Mouse (Mus musculus): Measurements from ENCODE around the gene Fbxo21. TPM values are rescaled to one million over a fixed set of nuclear protein-coding genes. Genes with fewer than 3 reads are reported as not detected.

The Fbxo21 gene
- polyA plus RNA-seq, 1 experiment from 2014 or later = 51.0 TPM

GRCm38 (mm10) chr5:118043761-118044160 lies 67.2 kb downstream of the Fbxo21 start:
- Histone ChIP-seq H3K27ac (ENCODE audit: low read length) (no peak overlapping the region), H3K9me3 (ENCODE audit: control insufficient read depth, low read length) (no peaks in the 10 kb centered on the region), H3K9ac (ENCODE audit: low read depth, low read length) (no peak overlapping the region), H3K4me3 (ENCODE audit: low read length) (no peak overlapping the region), H3K4me1 (ENCODE audit: control insufficient read depth, insufficient read depth, low read length) (no peaks in the 10 kb centered on the region), H3K36me3 (ENCODE audit: control insufficient read depth, insufficient read depth, low read length) (no peaks in the 10 kb centered on the region), H3K4me2 (ENCODE audit: low read depth, low read length) (no peak overlapping the region), H3K27me3 (replicated peaks; ENCODE audit: control insufficient read depth, insufficient read depth, low read length) (no peaks in the 10 kb centered on the region)
- 81% methylated on average over 4 of the region's 4 CpGs for WGBS
- no peak for ATAC-seq

GRCm38 (mm10) chr5:118044907-118045306 lies 68.4 kb downstream of the Fbxo21 start:
- H3K4me1 ChIP-seq (ENCODE audit: control insufficient read depth, insufficient read depth, low read length) = no peaks in the 10 kb centered on the region
- no peak overlapping the region for H3K4me2 ChIP-seq (ENCODE audit: low read depth, low read length)
- no peak overlapping the region for H3K27ac ChIP-seq (ENCODE audit: low read length)
- H3K9me3 ChIP-seq (ENCODE audit: control insufficient read depth, low read length) = no peaks in the 10 kb centered on the region
- 85% methylated on average over 6 of the region's 6 CpGs for WGBS
- H3K27me3 ChIP-seq (replicated peaks; ENCODE audit: control insufficient read depth, insufficient read depth, low read length) = no peaks in the 10 kb centered on the region
- no peak overlapping the region for H3K9ac ChIP-seq (ENCODE audit: low read depth, low read length)
- H3K4me3 ChIP-seq (ENCODE audit: low read length) = no peak overlapping the region
- no peaks in the 10 kb centered on the region for H3K36me3 ChIP-seq (ENCODE audit: control insufficient read depth, insufficient read depth, low read length)
- ATAC-seq = no peak

- H3K4me3 ChIP-seq (ENCODE audit: low read length) = no peak overlapping the region
- H3K36me3 ChIP-seq (ENCODE audit: control insufficient read depth, insufficient read depth, low read length) = no peaks in the 10 kb centered on the region
- H3K9ac ChIP-seq (ENCODE audit: low read depth, low read length) = no peak overlapping the region
- H3K4me2 ChIP-seq (ENCODE audit: low read depth, low read length) = no peak overlapping the region
- ATAC-seq = no peak
- H3K9me3 ChIP-seq (ENCODE audit: control insufficient read depth, low read length) = no peaks in the 10 kb centered on the region
- H3K4me1 ChIP-seq (ENCODE audit: control insufficient read depth, insufficient read depth, low read length) = no peaks in the 10 kb centered on the region
- WGBS = 86% methylated on average over 9 of the region's 9 CpGs
- H3K27ac ChIP-seq (ENCODE audit: low read length) = no peak overlapping the region
- H3K27me3 ChIP-seq (replicated peaks; ENCODE audit: control insufficient read depth, insufficient read depth, low read length) = no peaks in the 10 kb centered on the region
Observed at GRCm38 (mm10) chr5:118045385-118045784, 68.9 kb downstream of the Fbxo21 start.

- H3K36me3 ChIP-seq (ENCODE audit: control insufficient read depth, insufficient read depth, low read length) = no peaks in the 10 kb centered on the region
- no peak overlapping the region for H3K4me2 ChIP-seq (ENCODE audit: low read depth, low read length)
- H3K9ac ChIP-seq (ENCODE audit: low read depth, low read length) = no peak overlapping the region
- 88% methylated on average over 14 of the region's 14 CpGs for WGBS
- H3K4me3 ChIP-seq (ENCODE audit: low read length) = no peak overlapping the region
- no peak overlapping the region for H3K27ac ChIP-seq (ENCODE audit: low read length)
- no peak for ATAC-seq
- no peaks in the 10 kb centered on the region for H3K4me1 ChIP-seq (ENCODE audit: control insufficient read depth, insufficient read depth, low read length)
- H3K27me3 ChIP-seq (replicated peaks; ENCODE audit: control insufficient read depth, insufficient read depth, low read length) = no peaks in the 10 kb centered on the region
- no peaks in the 10 kb centered on the region for H3K9me3 ChIP-seq (ENCODE audit: control insufficient read depth, low read length)
Observed at GRCm38 (mm10) chr5:118047091-118047757, 70.7 kb downstream of the Fbxo21 start.

GRCm38 (mm10) chr5:118048412-118048811 lies 71.9 kb downstream of the Fbxo21 start:
- ATAC-seq = no peak
- no peak overlapping the region for H3K9ac ChIP-seq (ENCODE audit: low read depth, low read length)
- H3K27ac ChIP-seq (ENCODE audit: low read length) = no peak overlapping the region
- H3K4me2 ChIP-seq (ENCODE audit: low read depth, low read length) = no peak overlapping the region
- 80% methylated on average over 4 of the region's 4 CpGs for WGBS
- H3K36me3 ChIP-seq (ENCODE audit: control insufficient read depth, insufficient read depth, low read length) = no peaks in the 10 kb centered on the region
- H3K4me1 ChIP-seq (ENCODE audit: control insufficient read depth, insufficient read depth, low read length) = no peaks in the 10 kb centered on the region
- H3K4me3 ChIP-seq (ENCODE audit: low read length) = no peak overlapping the region
- no peaks in the 10 kb centered on the region for H3K27me3 ChIP-seq (replicated peaks; ENCODE audit: control insufficient read depth, insufficient read depth, low read length)
- H3K9me3 ChIP-seq (ENCODE audit: control insufficient read depth, low read length) = no peaks in the 10 kb centered on the region

DNA sequence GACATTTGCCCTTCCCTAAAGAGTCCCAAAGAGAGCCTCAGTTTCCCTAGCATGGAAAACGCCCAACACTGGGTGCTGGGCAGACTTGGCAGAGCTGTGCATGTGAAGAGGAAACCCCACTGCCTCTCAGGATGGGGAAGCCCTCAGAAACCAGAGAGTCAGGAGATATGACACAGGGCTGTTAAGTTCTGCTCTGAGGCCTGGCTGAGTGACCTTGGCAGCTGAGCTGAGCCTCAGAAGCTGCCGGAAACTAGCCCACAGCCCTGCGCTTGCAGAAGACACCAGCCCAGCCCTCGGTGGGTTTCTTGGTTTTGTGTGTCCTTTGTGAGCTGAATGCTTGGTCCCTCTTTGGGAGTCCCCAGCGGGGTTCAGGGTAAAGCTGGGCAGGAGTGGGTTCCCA lies 72.4 kb downstream of the Fbxo21 start:
- no peak overlapping the region for H3K9ac ChIP-seq (ENCODE audit: low read depth, low read length)
- H3K4me3 ChIP-seq (ENCODE audit: low read length) = no peak overlapping the region
- H3K27ac ChIP-seq (ENCODE audit: low read length) = no peak overlapping the region
- no peaks in the 10 kb centered on the region for H3K4me1 ChIP-seq (ENCODE audit: control insufficient read depth, insufficient read depth, low read length)
- WGBS = 80% methylated on average over 5 of the region's 5 CpGs
- no peak overlapping the region for H3K4me2 ChIP-seq (ENCODE audit: low read depth, low read length)
- H3K27me3 ChIP-seq (replicated peaks; ENCODE audit: control insufficient read depth, insufficient read depth, low read length) = no peaks in the 10 kb centered on the region
- no peaks in the 10 kb centered on the region for H3K9me3 ChIP-seq (ENCODE audit: control insufficient read depth, low read length)
- H3K36me3 ChIP-seq (ENCODE audit: control insufficient read depth, insufficient read depth, low read length) = no peaks in the 10 kb centered on the region
- ATAC-seq = no peak

DNA sequence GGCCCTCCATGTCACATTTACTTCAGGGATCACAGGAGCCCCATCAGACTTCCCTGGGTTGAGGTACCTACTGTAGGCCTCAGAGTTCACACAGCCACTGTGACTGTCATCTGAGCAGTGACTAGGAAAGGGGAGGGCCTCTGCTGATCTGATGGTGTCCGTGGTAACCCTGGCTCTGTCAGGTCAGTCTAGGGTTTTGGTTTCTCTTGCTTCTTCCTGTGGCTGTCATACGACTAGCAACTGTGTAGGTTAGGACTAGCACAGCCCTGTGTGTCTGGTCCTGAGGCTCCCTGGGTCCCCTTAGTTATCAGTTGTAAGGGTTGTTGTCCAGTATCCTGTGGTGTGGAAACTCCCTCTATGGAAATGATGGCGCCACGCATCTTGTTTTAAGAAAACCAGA lies 74.2 kb downstream of the Fbxo21 start:
- Histone ChIP-seq H3K27me3 (replicated peaks; ENCODE audit: control insufficient read depth, insufficient read depth, low read length) (no peaks in the 10 kb centered on the region), H3K4me2 (ENCODE audit: low read depth, low read length) (no peak overlapping the region), H3K36me3 (ENCODE audit: control insufficient read depth, insufficient read depth, low read length) (no peaks in the 10 kb centered on the region), H3K9ac (ENCODE audit: low read depth, low read length) (no peak overlapping the region), H3K27ac (ENCODE audit: low read length) (no peak overlapping the region), H3K4me1 (ENCODE audit: control insufficient read depth, insufficient read depth, low read length) (no peaks in the 10 kb centered on the region), H3K4me3 (ENCODE audit: low read length) (no peak overlapping the region), H3K9me3 (ENCODE audit: control insufficient read depth, low read length) (no peaks in the 10 kb centered on the region)
- WGBS = 68% methylated on average over 4 of the region's 4 CpGs
- ATAC-seq = no peak

DNA sequence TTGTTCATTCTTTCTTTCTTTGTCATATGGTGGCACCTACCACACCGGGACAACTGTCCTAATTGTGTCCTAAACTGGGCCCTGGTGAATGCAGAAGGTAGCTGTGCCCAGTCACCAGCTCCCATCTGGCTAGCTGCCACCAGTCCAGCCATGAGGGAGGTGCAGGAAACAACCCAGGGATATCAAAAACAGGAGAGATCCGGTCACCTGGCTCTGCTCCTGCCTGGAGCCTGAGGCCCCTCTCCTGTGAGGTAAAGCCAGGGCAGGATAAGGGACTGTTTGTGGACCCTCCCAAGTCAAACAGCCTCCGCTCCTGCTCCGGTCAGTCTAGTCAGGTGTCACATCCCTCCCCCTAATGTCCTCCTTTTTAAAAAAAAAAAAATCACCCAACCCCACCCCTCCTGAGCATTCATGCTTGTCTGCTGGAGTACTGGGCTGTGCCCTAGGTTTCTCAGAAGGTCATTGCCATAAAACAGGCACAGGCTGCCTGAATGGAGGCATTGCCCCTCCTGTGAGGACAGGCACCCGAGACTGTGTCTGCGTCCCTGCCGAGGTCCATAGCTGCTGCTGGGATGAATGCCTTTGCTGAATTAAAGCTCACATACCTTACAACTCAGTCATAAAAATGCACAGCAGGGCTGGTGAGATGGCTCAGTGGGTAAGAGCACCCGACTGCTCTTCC lies 75.6 kb downstream of the Fbxo21 start:
- H3K4me2 ChIP-seq (ENCODE audit: low read depth, low read length) = no peak overlapping the region
- no peaks in the 10 kb centered on the region for H3K4me1 ChIP-seq (ENCODE audit: control insufficient read depth, insufficient read depth, low read length)
- H3K4me3 ChIP-seq (ENCODE audit: low read length) = no peak overlapping the region
- peak; percentile 45; the same call in 1 of the 2 replicates for ATAC-seq
- H3K36me3 ChIP-seq (ENCODE audit: control insufficient read depth, insufficient read depth, low read length) = no peaks in the 10 kb centered on the region
- H3K9ac ChIP-seq (ENCODE audit: low read depth, low read length) = no peak overlapping the region
- H3K27me3 ChIP-seq (replicated peaks; ENCODE audit: control insufficient read depth, insufficient read depth, low read length) = no peaks in the 10 kb centered on the region
- no peaks in the 10 kb centered on the region for H3K9me3 ChIP-seq (ENCODE audit: control insufficient read depth, low read length)
- 53% methylated on average over 8 of the region's 8 CpGs for WGBS
- H3K27ac ChIP-seq (ENCODE audit: low read length) = no peak overlapping the region

- Histone ChIP-seq H3K27me3 (replicated peaks; ENCODE audit: control insufficient read depth, insufficient read depth, low read length) (no peaks in the 10 kb centered on the region), H3K4me3 (ENCODE audit: low read length) (no peak overlapping the region), H3K9me3 (ENCODE audit: control insufficient read depth, low read length) (no peaks in the 10 kb centered on the region), H3K4me1 (ENCODE audit: control insufficient read depth, insufficient read depth, low read length) (no peaks in the 10 kb centered on the region), H3K4me2 (ENCODE audit: low read depth, low read length) (no peak overlapping the region), H3K36me3 (ENCODE audit: control insufficient read depth, insufficient read depth, low read length) (no peaks in the 10 kb centered on the region), H3K27ac (ENCODE audit: low read length) (no peak overlapping the region), H3K9ac (ENCODE audit: low read depth, low read length) (no peak overlapping the region)
- no peak for ATAC-seq
- 94% methylated on average over 2 of the region's 2 CpGs for WGBS
Observed at GRCm38 (mm10) chr5:118053205-118053604, 76.7 kb downstream of the Fbxo21 start.

Data from intestine, embryonic 16.5 days (tissue).